Mouse (Mus musculus): ENCODE data around the gene Smok3c. TPM values are rescaled to one million over a fixed set of nuclear protein-coding genes. Genes with fewer than 3 reads are reported as not detected.
"Not testable (repeated sequence)": the region's sequence is repeated elsewhere in the genome, so short reads cannot be mapped to it uniquely, and the experiment has no call there.

The Smok3c gene
- not detected in 2 replicates for polyA plus RNA-seq (2015; fragmentation: Nextera tagmentation; extraction: Ambion mirVana)

DNA sequence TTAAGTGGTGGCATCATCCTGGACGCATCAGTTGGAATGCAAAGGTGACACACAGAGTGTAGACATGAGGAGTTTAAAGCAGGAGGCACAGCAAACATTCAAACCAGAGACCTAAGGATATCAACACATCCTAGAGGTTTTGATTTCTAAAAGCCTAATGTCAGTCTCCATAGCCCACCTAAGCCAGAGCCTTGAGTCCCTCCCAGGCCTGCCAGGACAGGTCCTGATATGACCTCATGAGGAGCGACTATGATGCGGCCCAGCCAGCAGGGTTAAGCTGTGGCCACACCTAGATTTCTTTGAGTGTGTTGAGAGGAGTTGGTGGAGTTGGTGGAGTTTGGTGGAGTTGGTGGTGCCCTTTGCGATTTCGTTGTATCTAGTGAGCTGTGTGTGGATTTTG lies at the start of gene Smok3c:
Gene Smok3c (plus strand): TSS at position 301 of the 400 bp plus-strand sequence.
- not testable (repeated sequence) for H3K27me3 ChIP-seq (ENCODE audit: control insufficient read depth, insufficient read depth, low read depth, low read length); H3K4me2 ChIP-seq (ENCODE audit: low read depth, low read length); H3K36me3 ChIP-seq (ENCODE audit: control insufficient read depth, insufficient read depth); H3K4me3 ChIP-seq (ENCODE audit: low read depth, low read length); ATAC-seq (ENCODE audit: low read depth); H3K9me3 ChIP-seq (replicated peaks; ENCODE audit: control insufficient read depth, low read length); H3K9ac ChIP-seq (ENCODE audit: low read depth, low read length); H3K27ac ChIP-seq (ENCODE audit: low read length); H3K4me1 ChIP-seq (ENCODE audit: control insufficient read depth, low read depth, low read length)
- no CpG with 5 or more reads among the region's 5 CpGs for WGBS (ENCODE audit: insufficient replicate concordance)

DNA sequence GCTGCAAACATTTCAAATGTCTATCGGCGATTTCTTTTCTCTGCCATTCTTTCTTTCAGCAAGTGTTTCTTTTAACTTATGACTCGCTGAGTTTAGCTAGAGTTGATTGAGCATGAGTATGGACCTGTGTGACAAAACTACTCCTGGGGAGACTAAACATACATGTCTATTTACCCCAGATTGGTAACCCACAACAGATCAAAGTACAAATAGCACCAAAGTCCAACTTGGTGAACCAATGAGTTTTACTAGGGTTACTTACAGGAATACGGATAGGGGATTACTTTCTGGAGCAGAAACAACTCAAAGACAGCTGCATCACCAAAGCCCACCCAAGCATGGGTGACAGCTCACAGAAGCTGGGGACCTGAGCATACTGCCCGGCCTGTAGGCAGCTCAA lies 43.6 kb upstream of the Smok3c start:
- H3K27me3 ChIP-seq (ENCODE audit: control insufficient read depth, insufficient read depth, low read depth, low read length), result no peaks in the 10 kb centered on the region
- H3K9me3 ChIP-seq (replicated peaks; ENCODE audit: control insufficient read depth, low read length), result no peaks in the 10 kb centered on the region
- no peak overlapping the region for H3K9ac ChIP-seq (ENCODE audit: low read depth, low read length)
- no peak overlapping the region for H3K4me3 ChIP-seq (ENCODE audit: low read depth, low read length)
- H3K4me2 ChIP-seq (ENCODE audit: low read depth, low read length), result no peak overlapping the region
- H3K36me3 ChIP-seq (ENCODE audit: control insufficient read depth, insufficient read depth), result no peaks in the 10 kb centered on the region
- H3K4me1 ChIP-seq (ENCODE audit: control insufficient read depth, low read depth, low read length), result no peaks in the 10 kb centered on the region
- ATAC-seq (ENCODE audit: low read depth), result peak; percentile 60; the same call in 1 of the 2 replicates
- 66% methylated on average over 5 of the region's 5 CpGs for WGBS (ENCODE audit: insufficient replicate concordance)
- H3K27ac ChIP-seq (ENCODE audit: low read length), result peak overlapping the region; percentile 61; the same call in 1 of the 2 replicates

DNA sequence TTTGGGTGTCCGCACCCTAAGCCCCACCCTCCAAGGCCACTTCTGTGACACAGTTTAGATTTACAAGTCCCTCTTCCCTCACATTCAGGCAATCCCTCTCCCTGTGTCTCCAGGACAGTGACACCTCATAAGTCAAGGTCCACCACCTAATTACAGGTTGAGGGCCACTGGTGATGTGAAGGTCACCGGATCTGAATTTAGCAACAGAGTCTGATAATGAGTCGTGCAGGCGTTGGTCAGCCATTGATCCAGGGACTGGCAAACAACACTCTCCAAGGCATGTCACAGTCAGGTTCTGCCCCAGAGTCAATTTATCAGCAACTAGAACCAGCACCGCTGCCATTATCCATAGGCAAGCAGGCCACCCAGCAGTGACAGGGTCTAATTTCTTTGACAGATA lies 40.6 kb upstream of the Smok3c start:
- peak; percentile 55 for ATAC-seq (ENCODE audit: low read depth)
- WGBS (ENCODE audit: insufficient replicate concordance), result 70% methylated on average over 5 of the region's 5 CpGs
- Histone ChIP-seq H3K9me3 (replicated peaks; ENCODE audit: control insufficient read depth, low read length) (no peaks in the 10 kb centered on the region), H3K4me3 (ENCODE audit: low read depth, low read length) (no peak overlapping the region), H3K27ac (ENCODE audit: low read length) (no peak overlapping the region), H3K36me3 (ENCODE audit: control insufficient read depth, insufficient read depth) (no peaks in the 10 kb centered on the region), H3K27me3 (ENCODE audit: control insufficient read depth, insufficient read depth, low read depth, low read length) (no peaks in the 10 kb centered on the region), H3K4me2 (ENCODE audit: low read depth, low read length) (no peak overlapping the region), H3K4me1 (ENCODE audit: control insufficient read depth, low read depth, low read length) (no peaks in the 10 kb centered on the region), H3K9ac (ENCODE audit: low read depth, low read length) (no peak overlapping the region)

DNA sequence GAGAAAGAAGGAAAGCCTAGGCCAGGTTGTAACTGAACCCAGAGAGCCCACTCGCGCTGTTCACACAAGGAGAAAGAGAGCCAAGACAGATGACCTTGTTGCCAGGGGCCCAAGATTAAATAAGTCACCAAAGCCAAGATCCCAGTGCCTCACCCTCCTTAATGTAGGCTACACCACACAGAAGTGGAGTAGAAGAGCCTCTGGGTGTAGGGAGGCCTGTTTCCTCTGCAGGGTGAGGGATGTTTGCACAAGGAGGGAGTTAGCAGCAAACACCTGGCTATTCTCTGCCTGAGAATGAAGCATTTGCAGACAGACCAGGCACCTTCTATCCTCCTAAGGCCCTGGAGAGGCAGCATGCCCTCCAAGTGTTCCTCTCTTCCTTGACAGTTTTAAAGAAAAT lies 36.5 kb upstream of the Smok3c start:
- H3K4me3 ChIP-seq (ENCODE audit: low read depth, low read length), result no peak overlapping the region
- no peaks in the 10 kb centered on the region for H3K36me3 ChIP-seq (ENCODE audit: control insufficient read depth, insufficient read depth)
- H3K9me3 ChIP-seq (replicated peaks; ENCODE audit: control insufficient read depth, low read length), result no peaks in the 10 kb centered on the region
- no peak overlapping the region for H3K9ac ChIP-seq (ENCODE audit: low read depth, low read length)
- H3K4me1 ChIP-seq (ENCODE audit: control insufficient read depth, low read depth, low read length), result no peaks in the 10 kb centered on the region
- ATAC-seq (ENCODE audit: low read depth), result no peak
- 71% methylated on average over 2 of the region's 2 CpGs for WGBS (ENCODE audit: insufficient replicate concordance)
- H3K4me2 ChIP-seq (ENCODE audit: low read depth, low read length), result no peak overlapping the region
- no peak overlapping the region for H3K27ac ChIP-seq (ENCODE audit: low read length)
- no peaks in the 10 kb centered on the region for H3K27me3 ChIP-seq (ENCODE audit: control insufficient read depth, insufficient read depth, low read depth, low read length)

DNA sequence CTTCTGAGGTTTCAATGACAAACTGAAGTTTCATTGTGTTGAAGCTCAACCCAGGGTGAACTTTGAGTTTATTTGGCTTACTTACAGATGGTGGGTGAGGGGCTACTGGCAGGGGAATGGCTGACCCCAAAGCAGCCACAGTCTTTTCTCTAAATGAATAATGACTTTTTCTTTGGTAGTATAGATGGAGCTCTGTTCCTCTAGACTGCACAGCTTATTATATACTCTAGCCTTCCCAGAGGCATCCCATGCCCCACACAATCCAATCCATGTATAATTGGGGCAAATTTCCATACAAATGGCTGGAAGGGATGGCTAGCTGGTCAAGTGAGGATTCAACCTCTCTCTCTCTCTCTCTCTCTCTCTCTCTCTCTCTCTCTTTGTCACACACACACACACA lies 36.0 kb upstream of the Smok3c start:
- no peak for ATAC-seq (ENCODE audit: low read depth)
- Histone ChIP-seq H3K4me1 (ENCODE audit: control insufficient read depth, low read depth, low read length) (no peaks in the 10 kb centered on the region), H3K4me3 (ENCODE audit: low read depth, low read length) (no peak overlapping the region), H3K9me3 (replicated peaks; ENCODE audit: control insufficient read depth, low read length) (no peaks in the 10 kb centered on the region), H3K27ac (ENCODE audit: low read length) (no peak overlapping the region), H3K9ac (ENCODE audit: low read depth, low read length) (no peak overlapping the region), H3K4me2 (ENCODE audit: low read depth, low read length) (no peak overlapping the region), H3K36me3 (ENCODE audit: control insufficient read depth, insufficient read depth) (no peaks in the 10 kb centered on the region), H3K27me3 (ENCODE audit: control insufficient read depth, insufficient read depth, low read depth, low read length) (no peaks in the 10 kb centered on the region)

DNA sequence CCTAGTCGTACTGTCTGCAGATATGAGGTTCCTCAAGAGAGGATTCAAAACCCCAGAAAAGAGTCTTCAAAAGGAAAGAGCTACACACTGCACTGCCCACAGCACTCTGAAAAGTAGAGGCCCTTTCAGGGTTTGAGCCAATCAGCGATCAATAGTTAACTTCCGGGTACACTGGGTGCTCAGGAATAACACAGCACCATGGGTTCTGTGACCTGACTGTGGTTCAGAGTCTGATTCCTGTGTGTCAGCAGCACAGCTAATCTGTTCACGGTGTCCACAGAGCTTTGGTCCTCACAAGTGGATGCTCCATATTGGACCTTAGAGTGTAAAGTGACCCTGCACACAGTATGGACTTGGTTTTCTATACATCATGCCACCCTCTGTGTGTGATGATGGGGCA lies 33.4 kb upstream of the Smok3c start:
- not testable (repeated sequence) for H3K9ac ChIP-seq (ENCODE audit: low read depth, low read length); H3K27me3 ChIP-seq (ENCODE audit: control insufficient read depth, insufficient read depth, low read depth, low read length); H3K4me3 ChIP-seq (ENCODE audit: low read depth, low read length); ATAC-seq (ENCODE audit: low read depth); H3K9me3 ChIP-seq (replicated peaks; ENCODE audit: control insufficient read depth, low read length); H3K4me2 ChIP-seq (ENCODE audit: low read depth, low read length); H3K4me1 ChIP-seq (ENCODE audit: control insufficient read depth, low read depth, low read length); H3K27ac ChIP-seq (ENCODE audit: low read length); H3K36me3 ChIP-seq (ENCODE audit: control insufficient read depth, insufficient read depth)
- WGBS (ENCODE audit: insufficient replicate concordance), result 55% methylated on average over 3 of the region's 4 CpGs

DNA sequence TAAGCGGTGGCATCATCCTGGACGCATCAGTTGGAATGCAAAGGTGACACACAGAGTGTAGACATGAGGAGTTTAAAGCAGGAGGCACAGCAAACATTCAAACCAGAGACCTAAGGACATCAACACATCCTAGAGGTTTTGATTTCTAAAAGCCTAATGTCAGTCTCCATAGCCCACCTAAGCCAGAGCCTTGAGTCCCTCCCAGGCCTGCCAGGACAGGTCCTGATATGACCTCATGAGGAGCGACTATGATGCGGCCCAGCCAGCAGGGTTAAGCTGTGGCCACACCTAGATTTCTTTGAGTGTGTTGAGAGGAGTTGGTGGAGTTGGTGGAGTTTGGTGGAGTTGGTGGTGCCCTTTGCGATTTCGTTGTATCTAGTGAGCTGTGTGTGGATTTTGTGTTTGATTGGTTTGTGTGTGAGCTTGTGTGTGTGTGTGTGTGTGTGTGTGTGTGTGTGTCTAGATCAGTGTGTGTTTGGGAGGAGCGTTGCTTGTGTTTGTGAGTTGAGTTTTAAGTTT lies 32.0 kb upstream of the Smok3c start, which contains the start of the genes Smok3a and Smok3b:
Gene Smok3a (plus strand): TSS at position 301 of the 519 bp plus-strand sequence.
Gene Smok3b (plus strand): TSS at position 469 of the 519 bp plus-strand sequence.
- H3K4me2 ChIP-seq (ENCODE audit: low read depth, low read length); H3K36me3 ChIP-seq (ENCODE audit: control insufficient read depth, insufficient read depth); H3K27me3 ChIP-seq (ENCODE audit: control insufficient read depth, insufficient read depth, low read depth, low read length); H3K9me3 ChIP-seq (replicated peaks; ENCODE audit: control insufficient read depth, low read length); H3K4me3 ChIP-seq (ENCODE audit: low read depth, low read length); H3K4me1 ChIP-seq (ENCODE audit: control insufficient read depth, low read depth, low read length); H3K9ac ChIP-seq (ENCODE audit: low read depth, low read length); H3K27ac ChIP-seq (ENCODE audit: low read length); ATAC-seq (ENCODE audit: low read depth): not testable (repeated sequence)
- WGBS (ENCODE audit: insufficient replicate concordance), result 66% methylated on average over 3 of the region's 7 CpGs

DNA sequence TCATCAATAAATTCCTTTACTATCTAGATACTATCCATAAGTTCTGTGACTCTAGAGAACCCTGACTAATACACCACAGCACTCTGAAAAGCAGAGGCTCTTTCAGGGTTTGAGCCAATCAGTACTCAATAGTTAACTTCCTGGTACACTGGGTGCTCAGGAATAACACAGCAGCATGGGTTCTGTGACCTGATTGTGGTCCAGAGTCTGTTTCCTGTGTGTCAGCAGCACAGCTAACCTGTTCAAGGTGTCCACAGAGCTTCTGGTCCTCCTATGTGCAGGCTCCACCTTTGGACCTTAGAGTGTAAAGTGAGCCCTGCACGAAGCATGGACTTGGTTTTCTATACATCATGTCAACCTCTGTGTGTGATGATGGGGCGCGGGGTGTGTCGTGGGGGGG lies 20.8 kb downstream of the Smok3c start:
- no peak for ATAC-seq (ENCODE audit: low read depth)

DNA sequence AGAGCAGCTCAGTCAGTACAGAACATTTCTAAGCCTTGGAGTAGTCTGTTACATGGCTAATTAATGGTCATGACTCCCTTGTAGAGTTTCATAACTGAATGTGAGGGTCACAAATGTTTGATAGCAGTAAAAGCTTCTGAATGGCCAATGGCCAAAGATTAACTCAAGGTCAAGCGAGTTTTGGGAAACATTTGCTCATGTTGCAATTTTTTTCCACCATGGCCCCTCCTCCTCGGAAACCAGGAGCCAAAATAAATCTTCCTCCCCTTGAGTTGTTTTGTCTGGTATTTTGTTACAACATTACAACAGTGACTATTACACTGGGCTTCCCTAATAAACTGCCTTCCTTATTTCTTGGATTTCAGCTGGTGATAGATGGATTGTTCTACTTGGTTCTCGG lies 22.7 kb downstream of the Smok3c start:
- Histone ChIP-seq H3K27ac (ENCODE audit: low read length) (no peak overlapping the region), H3K4me3 (ENCODE audit: low read depth, low read length) (no peak overlapping the region), H3K9ac (ENCODE audit: low read depth, low read length) (no peak overlapping the region), H3K4me2 (ENCODE audit: low read depth, low read length) (no peak overlapping the region), H3K4me1 (ENCODE audit: control insufficient read depth, low read depth, low read length) (no peaks in the 10 kb centered on the region), H3K9me3 (replicated peaks; ENCODE audit: control insufficient read depth, low read length) (no peaks in the 10 kb centered on the region), H3K36me3 (ENCODE audit: control insufficient read depth, insufficient read depth) (no peaks in the 10 kb centered on the region), H3K27me3 (ENCODE audit: control insufficient read depth, insufficient read depth, low read depth, low read length) (no peaks in the 10 kb centered on the region)
- ATAC-seq (ENCODE audit: low read depth), result no peak
- 49% methylated on average over 3 of the region's 3 CpGs for WGBS (ENCODE audit: insufficient replicate concordance)

More for the DNA sequence above, 20.8 kb downstream of the Smok3c start:
- no peaks in the 10 kb centered on the region for H3K4me1 ChIP-seq (ENCODE audit: control insufficient read depth, low read depth, low read length)
- no peak overlapping the region for H3K27ac ChIP-seq (ENCODE audit: low read length)
- H3K36me3 ChIP-seq (ENCODE audit: control insufficient read depth, insufficient read depth), result no peaks in the 10 kb centered on the region
- H3K4me3 ChIP-seq (ENCODE audit: low read depth, low read length), result no peak overlapping the region
- H3K9ac ChIP-seq (ENCODE audit: low read depth, low read length), result no peak overlapping the region
- no peaks in the 10 kb centered on the region for H3K9me3 ChIP-seq (replicated peaks; ENCODE audit: control insufficient read depth, low read length)
- 69% methylated on average over 4 of the region's 4 CpGs for WGBS (ENCODE audit: insufficient replicate concordance)
- no peak overlapping the region for H3K4me2 ChIP-seq (ENCODE audit: low read depth, low read length)
- no peaks in the 10 kb centered on the region for H3K27me3 ChIP-seq (ENCODE audit: control insufficient read depth, insufficient read depth, low read depth, low read length)

Data from liver, embryonic 16.5 days (tissue).